Mouse (Mus musculus) spleen, embryonic (tissue): ENCODE measurements around the gene Olfr229.
"Not testable (repeated sequence)": the region's sequence is repeated elsewhere in the genome, so short reads cannot be mapped to it uniquely, and the experiment has no call there.

Experiments
- CTCF ChIA-PET: fragments of 350-600 bp; sonication (Branson Sonifier 250); formaldehyde crosslinking; loops from one replicate; lab custom pipeline; 2022; lab: Charles Lee

Olfr229 gene

DNA sequence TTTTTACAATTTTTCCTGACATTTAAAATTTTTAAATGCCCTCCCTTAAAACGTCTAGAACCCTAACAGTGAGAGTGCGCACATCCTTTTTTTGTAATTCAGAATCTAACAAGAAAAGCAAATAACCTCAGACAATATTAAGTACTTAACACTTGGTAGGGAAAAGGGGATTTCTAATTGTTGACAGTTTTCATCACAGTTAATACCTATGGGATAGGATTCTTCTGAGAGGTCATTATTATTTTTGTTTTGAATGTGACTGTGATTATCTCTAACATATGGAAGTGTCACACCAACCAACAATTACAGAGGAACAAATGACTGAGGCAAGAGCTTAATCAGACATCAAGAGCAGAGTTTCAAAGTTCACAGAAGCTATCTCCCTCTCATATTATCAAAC, at the start of gene Olfr229:
Olfr229 (plus strand) TSS at position 301 of the 400 bp plus-strand sequence.
- CTCF ChIA-PET: no interaction called here

DNA sequence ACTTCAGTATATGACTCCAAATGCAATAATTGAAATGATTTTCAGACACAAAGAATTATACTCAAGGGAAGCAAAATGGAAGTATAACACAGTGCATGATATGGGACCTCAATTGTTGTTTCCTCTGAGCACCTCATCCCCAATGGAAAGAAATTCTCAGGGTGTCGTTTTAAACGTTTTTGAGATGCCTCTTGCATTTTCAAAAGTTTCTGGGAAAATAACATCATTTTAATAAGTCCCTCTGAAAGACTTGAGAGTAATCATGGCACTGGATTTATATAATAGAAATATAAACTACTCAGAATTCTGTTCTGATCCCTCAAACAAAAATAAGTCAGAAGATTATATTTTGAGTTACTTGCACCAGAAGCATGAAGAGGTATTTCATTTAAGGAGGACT, 41.0 kb upstream of the Olfr229 start, which contains the start of gene Olfr972:
Olfr972 (plus strand) TSS at position 301 of the 400 bp plus-strand sequence.
- CTCF ChIA-PET: no interaction called here

DNA sequence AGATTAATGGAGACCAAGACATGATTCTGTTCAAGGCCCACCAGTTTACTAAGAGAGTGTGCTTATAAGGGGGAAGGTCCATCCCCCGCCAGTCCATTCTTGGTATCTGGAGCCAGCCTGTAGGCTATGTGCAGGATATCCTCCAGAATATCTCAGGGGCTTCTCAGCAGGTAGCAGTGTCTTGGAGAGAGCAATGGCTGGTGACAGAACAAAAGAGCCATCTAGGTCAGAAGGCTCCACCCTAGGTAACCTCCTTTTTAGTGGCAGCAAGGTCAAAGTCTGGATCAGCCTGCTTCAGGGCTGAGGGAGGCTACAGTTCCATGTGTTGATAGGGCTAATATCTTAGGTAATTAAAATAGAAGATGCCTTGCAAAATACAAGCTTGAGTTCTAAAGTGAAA, 35.1 kb upstream of the Olfr229 start:
- CTCF ChIA-PET: not testable (repeated sequence)

DNA sequence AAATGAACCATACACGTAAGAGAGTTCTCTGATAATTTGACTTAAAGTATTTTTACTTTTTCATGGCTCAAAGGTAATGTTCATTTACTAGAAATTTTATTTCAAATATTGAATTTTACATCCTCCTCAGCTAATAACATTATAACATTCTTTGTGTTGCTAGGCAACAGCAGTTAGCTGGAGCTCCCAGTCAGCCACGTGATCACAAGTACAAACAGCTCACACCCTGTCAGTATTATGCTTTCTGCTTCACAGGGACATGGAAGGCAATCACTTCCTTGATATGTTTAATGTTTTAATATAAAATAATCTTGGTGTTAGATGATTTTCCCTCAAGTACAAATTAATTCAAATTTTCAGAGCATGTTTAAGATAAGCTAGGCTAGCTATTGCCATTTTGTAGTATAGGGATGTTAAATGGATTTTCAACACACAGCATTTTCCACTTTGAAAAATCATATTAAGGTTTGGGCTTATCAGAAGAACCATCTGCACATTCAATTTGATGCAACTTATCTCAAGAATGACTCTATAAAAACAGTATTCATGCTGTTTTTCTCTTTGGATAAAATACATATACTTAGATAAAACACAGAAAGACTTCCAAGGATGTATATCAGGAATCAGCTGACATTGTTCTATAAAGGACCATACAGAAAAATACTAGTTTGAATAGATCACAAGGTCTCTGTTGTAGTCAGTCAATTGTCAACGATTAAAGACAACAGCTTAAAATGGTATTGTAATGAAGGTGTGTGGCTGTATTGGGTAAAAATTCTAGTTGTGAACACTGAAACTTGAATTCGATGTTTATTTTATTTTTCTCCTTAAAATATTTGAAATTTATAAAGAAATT, 29.4 kb upstream of the Olfr229 start:
- CTCF ChIA-PET: not testable (repeated sequence)

DNA sequence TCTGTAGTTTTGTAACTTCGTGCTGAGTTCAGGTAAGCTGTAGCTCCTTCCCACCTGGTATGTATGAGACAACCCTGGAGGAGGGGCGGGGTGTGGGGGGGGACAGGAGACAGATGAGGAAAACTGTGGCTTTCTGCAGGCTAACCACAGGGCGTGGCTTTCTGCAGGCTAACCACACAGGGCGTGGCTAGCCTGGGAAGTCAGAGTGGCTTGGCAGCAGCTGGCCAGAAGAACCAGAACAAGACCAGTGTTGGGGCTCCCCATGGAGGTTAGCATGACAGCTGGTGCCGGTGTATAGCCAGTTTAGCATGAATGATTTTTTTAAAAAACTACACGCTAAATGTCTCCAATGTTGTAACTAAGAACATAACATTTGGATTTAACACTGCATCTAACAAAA, 2.0 kb upstream of the Olfr229 start:
- CTCF ChIA-PET: no interaction called here

DNA sequence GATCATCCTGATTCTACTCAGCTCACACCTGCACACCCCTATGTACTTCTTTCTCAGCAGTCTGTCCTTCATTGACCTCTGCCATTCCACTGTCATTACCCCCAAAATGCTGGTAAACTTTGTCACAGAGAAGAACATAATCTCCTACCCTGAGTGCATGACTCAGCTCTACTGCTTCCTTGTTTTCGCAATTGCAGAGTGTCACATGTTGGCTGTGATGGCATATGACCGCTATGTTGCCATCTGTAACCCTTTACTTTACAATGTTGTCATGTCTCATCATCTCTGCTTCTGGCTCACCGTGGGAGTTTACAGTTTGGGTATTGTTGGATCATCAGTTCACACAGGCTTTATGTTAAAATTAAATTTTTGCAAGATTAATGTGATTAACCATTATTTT, 2.8 kb downstream of the Olfr229 start:
- CTCF ChIA-PET: interaction anchor here (0.7 kb wide), 1 partner anchor 1868 kb away, joined by 4 read pairs; no protein-coding TSS in a partner anchor

DNA sequence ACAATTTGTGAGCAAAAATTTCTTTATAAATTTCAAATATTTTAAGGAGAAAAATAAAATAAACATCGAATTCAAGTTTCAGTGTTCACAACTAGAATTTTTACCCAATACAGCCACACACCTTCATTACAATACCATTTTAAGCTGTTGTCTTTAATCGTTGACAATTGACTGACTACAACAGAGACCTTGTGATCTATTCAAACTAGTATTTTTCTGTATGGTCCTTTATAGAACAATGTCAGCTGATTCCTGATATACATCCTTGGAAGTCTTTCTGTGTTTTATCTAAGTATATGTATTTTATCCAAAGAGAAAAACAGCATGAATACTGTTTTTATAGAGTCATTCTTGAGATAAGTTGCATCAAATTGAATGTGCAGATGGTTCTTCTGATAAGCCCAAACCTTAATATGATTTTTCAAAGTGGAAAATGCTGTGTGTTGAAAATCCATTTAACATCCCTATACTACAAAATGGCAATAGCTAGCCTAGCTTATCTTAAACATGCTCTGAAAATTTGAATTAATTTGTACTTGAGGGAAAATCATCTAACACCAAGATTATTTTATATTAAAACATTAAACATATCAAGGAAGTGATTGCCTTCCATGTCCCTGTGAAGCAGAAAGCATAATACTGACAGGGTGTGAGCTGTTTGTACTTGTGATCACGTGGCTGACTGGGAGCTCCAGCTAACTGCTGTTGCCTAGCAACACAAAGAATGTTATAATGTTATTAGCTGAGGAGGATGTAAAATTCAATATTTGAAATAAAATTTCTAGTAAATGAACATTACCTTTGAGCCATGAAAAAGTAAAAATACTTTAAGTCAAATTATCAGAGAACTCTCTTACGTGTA, 21.1 kb downstream of the Olfr229 start:
- CTCF ChIA-PET: not testable (repeated sequence)

DNA sequence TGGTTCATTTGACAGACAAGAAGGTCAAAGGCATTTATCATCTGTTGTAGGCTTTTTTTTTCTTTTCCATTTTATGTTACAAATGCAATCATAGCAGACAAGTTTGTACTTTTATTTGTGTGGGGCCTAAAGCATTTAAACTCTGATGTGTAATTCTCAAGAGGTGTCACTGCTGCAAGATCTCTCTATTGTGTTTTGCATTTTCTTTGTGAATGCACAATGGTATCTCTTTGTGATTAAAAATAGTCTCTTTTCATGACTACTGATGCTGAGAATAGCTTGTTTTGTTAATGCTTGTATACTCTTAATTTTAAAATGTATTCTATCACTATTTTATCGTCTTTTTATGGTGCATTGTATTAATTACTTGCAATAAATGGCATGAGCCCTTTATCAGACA, 21.7 kb downstream of the Olfr229 start:
- CTCF ChIA-PET: not testable (repeated sequence)

DNA sequence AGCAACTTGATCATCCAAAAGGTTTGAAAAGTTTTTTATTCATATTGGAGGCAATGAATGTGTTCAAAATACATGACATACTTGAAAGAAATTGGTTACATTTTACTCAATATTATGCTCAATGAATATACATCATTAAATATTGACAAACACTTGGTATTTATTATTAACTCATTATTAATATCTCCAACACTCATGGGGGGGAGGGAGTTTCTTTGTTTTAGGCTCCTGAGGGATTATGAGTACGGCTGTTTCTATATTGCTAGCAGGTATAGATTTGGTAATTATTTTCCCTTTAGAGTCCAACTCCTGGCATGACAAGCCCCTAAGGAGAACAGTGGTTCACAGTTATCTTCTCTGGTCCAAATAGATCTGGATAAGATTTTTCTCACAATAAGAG, 30.1 kb downstream of the Olfr229 start, which contains the start of gene Olfr974:
Olfr974 (plus strand) TSS at position 301 of the 400 bp plus-strand sequence.
- CTCF ChIA-PET: no interaction called here

DNA sequence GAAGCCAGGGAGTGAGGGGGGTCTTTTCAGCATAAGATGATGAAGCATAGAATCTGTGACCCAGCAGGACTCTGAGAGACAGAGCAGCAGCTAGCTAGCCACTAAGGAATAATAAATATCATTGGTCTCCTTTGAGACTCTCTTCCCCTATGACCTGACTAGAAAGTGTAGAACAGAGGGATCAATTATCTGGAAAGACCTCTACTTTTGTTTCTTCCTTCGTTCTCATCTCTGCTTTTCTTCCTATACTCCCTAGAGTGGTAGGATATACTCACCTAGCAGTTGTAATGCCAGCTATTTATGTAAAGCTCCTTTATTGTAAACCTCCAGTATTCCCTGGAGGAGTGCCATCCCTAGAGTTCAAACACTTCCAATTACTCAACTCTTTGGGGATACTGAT, 44.8 kb downstream of the Olfr229 start, which contains the start of gene Olfr975:
Olfr975 (minus strand) TSS at position 101 of the 400 bp plus-strand sequence.
- CTCF ChIA-PET: no interaction called here

DNA sequence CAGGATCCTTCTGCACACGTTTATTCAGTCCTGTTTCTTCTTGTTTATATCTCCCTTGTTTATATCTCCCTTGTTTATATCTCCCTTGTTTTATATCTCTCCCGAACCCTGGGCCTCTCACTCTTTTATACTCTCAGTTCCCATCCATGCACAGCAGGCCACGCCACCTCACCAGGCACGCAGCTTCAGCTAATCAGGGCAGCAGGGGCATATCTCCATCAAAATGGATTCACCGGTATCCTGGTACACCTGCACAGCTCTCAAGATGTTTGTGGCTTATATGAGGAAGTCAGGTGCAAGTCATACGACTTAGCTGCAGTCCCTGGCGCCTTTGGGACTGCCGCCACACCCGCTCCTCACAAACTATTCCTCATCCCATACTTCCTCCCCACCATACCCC, 53.9 kb downstream of the Olfr229 start, which contains the start of gene Olfr976:
Olfr976 (minus strand) TSS at position 101 of the 400 bp plus-strand sequence.
- CTCF ChIA-PET: not testable (repeated sequence)
